Mouse (Mus musculus): ENCODE measurements around the gene Gm9573.
A peak's percentile ranks its signal among the peaks of the same experiment; 100 is the strongest.

GRCm38 (mm10) chr17:35633992-35634391 lies 7.6 kb upstream of the Gm9573 start:
- TF ChIP-seq CTCF (IDR thresholded peaks at IDR 0.05; ENCODE audit: borderline replicate concordance, control insufficient read depth, extremely low read depth, insufficient read depth, low read length, poor library complexity): 0 out of 2 replicates have a peak, but pooled peaks have one; percentile 19
- no peak for TF ChIP-seq POLR2A (IDR thresholded peaks at IDR 0.05; ENCODE audit: control insufficient read depth, extremely low read depth, insufficient read depth, low read length, poor library complexity)
